Mouse (Mus musculus): ENCODE data around the gene Pdk4.

The Pdk4 gene

DNA sequence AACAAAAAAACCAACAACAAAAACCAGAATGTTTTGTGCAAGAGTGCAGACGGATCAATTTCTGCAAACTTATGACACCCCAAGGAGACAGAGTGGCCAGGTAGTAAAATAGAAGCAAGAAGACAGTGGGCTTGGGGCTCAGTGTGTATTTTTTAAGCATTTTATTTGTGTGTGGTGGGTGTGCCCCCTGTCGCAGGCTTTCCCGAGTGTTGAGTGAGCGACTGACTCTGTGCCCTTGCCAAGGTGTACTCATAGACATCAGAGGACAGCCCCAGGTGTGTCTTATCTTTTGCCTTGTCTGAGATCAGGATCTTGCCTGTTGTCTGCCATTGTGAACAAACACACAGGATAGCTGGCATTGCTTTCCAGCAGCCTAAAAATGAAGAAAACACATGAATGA is 49.1 kb downstream of the Pdk4 start:
- DNase-seq (ENCODE audit: low spot score in 2 of 2): no peak

- DNase-seq (ENCODE audit: low spot score in 2 of 2): no peak
Observed at GRCm38 (mm10) chr6:5444331-5444898, 51.7 kb downstream of the Pdk4 start.

GRCm38 (mm10) chr6:5443104-5443863 is 52.8 kb downstream of the Pdk4 start:
- peak; percentile 33 to 57 for DNase-seq (ENCODE audit: low spot score in 2 of 2)

DNA sequence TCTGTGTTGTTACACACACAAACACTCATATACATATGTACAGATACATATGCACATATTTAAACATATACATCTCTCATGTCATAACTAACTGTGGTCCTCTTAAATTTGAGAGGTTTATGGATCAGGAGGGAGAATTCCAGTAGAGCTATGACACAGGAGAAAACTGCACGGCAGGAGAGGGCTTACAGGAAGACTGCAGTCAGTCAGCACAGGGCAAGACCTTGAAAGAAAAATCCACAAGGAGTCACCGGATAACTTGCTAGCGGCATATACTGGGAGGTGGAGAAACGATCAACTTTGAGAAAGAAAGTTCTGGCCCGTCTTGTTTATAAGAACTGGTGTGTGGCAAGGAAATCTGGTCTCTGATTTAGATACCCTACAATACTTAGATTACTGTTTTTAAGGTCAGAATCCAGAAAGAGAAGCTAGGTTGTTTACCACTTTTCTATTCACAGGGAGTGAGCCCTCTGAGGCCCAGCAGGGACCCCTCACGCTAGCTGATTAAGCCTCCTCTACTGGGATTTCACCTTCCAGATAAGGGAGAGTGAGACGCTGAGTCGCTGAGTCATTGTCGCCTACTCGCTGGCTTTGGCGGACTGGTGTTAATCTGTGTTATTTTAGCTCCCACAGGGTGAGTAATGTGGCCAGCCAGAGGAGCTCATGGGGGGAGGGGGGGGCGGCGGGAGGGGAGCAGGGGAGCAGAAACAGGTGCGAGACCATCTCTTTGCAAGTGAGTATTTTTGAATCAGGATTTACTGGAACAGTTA is 53.6 kb downstream of the Pdk4 start:
- peak; percentile 47 to 70 for DNase-seq (ENCODE audit: low spot score in 2 of 2)

DNA sequence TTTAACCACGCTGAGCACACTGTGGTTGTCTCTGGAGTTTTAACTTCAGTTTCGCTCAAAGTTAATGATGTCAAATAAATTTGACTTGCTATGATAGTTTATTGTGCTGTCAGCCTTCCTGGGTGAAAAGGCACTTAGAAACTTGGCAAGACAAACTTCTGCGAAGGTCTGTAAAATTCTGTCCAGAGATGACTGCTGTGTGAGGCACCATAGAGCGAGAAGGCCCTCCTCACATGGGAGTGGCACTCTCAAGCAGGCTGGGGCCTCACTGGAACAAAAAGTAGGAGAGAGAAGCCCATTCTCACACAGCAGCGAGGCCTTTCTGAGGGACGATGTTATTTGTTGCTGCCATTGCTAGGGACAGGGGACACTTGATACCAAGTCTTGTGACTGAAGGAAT is 54.9 kb downstream of the Pdk4 start:
- no peak for DNase-seq (ENCODE audit: low spot score in 2 of 2)

GRCm38 (mm10) chr6:5437757-5438156 is 58.4 kb downstream of the Pdk4 start:
- DNase-seq (ENCODE audit: low spot score in 2 of 2): no peak

GRCm38 (mm10) chr6:5433887-5434286 is 62.2 kb downstream of the Pdk4 start:
- DNase-seq (ENCODE audit: low spot score in 2 of 2): no peak
